Mouse (Mus musculus): ENCODE results near the gene Ptprb. TPM values are rescaled to one million over a fixed set of nuclear protein-coding genes. Genes with fewer than 3 reads are reported as not detected.
A peak's percentile ranks its signal among the peaks of the same experiment; 100 is the strongest.

Ptprb gene
- polyA plus RNA-seq, 1 experiment from 2014 or later: 3.1 TPM

DNA sequence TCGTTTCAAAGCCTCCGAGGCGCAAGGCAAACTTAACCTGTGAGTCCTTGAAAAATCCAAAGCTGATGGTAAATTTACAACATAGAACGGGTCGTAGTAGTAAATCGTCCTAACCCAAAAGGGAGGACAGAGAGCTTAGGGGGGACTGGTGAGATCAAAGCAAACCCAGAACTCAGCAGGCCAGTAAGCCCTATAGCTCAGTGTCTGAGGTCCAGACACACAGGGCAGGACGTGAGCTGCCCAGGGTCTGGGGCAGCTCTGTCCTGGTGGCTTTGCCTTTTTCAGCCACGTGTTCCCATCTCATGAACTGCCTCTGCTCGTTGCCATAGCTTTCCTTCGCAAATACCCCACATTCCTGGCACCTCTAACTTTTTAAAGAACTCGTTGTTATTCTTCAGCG is 122.7 kb downstream of the Ptprb start:
- Histone ChIP-seq H3K9ac (replicated peaks; ENCODE audit: low read depth, low read length) (no peak overlapping the region), H3K27me3 (replicated peaks; ENCODE audit: control insufficient read depth, insufficient read depth, low read length) (no peaks in the 10 kb centered on the region), H3K4me3 (replicated peaks; ENCODE audit: low read length) (no peak overlapping the region), H3K27ac (ENCODE audit: low read length) (no peak overlapping the region), H3K4me1 (replicated peaks; ENCODE audit: control insufficient read depth, insufficient read depth, low read length) (peaks cover 5% of the 10 kb centered on the region; the same call in 1 of the 2 replicates), H3K9me3 (ENCODE audit: control insufficient read depth, low read length) (no peaks in the 10 kb centered on the region), H3K4me2 (ENCODE audit: low read length) (no peak overlapping the region), H3K36me3 (ENCODE audit: control insufficient read depth, insufficient read depth) (no peaks in the 10 kb centered on the region)
- no peak for ATAC-seq
- 53% methylated on average over 12 of the region's 12 CpGs for WGBS

DNA sequence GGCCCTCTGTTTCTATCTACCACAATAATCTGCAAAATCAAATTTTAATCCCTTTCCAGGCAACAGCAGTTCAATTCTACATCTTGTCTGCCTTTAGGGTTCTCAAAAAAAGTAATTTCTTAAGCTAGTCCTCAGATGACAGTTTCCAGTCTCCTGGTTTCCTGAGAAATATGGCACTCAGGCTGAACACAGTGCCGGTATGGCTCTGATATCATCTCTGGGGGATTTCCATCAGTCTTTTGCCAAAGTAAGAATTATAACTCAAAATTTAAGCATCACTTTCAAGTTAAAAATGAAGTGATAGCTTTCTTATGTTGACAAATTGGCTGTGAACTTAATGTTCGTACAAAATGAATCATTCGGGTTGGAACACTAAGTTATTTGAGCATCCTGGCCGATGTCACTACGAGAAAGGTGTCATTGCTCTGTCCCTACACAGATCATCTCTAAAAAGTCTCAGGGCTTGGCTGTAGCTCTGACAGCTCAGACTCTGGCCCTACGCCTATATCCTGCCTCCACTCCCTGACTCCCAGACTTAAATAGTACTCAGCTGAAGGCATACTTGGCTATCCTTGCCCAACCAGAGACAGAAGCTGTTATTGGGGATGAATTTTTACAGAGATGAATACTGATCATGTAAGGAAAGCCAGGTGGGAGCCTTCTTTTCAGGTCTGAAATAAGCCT is 127.6 kb downstream of the Ptprb start:
- ATAC-seq: peak; percentile 53
- Histone ChIP-seq H3K36me3 (ENCODE audit: control insufficient read depth, insufficient read depth) (no peaks in the 10 kb centered on the region), H3K4me2 (ENCODE audit: low read length) (no peak overlapping the region), H3K4me3 (replicated peaks; ENCODE audit: low read length) (no peak overlapping the region), H3K27me3 (replicated peaks; ENCODE audit: control insufficient read depth, insufficient read depth, low read length) (no peaks in the 10 kb centered on the region), H3K27ac (ENCODE audit: low read length) (no peak overlapping the region), H3K4me1 (replicated peaks; ENCODE audit: control insufficient read depth, insufficient read depth, low read length) (peaks cover 7% of the 10 kb centered on the region), H3K9ac (replicated peaks; ENCODE audit: low read depth, low read length) (no peak overlapping the region), H3K9me3 (ENCODE audit: control insufficient read depth, low read length) (no peaks in the 10 kb centered on the region)
- WGBS: 81% methylated on average over 6 of the region's 6 CpGs

DNA sequence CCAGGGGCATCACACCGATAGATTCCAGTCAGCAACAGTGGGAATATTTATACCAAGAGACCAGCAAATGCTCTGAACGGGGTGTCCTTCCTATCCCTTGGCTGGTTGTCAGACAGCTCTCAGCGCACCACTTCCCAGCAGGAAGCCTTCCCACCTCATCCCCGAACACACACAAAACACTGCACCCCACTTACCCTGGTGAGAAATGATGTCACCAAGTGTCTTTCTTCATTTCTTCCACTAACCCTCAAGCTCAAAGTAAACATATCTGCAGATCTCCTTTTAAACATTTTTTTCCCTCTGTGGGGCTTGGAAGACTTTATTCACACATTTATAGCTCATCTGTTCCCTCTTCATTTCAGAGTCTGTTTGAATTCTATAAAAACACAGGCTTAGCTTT is 128.4 kb downstream of the Ptprb start:
- H3K9me3 ChIP-seq (ENCODE audit: control insufficient read depth, low read length): no peaks in the 10 kb centered on the region
- no peaks in the 10 kb centered on the region for H3K27me3 ChIP-seq (replicated peaks; ENCODE audit: control insufficient read depth, insufficient read depth, low read length)
- H3K9ac ChIP-seq (replicated peaks; ENCODE audit: low read depth, low read length): no peak overlapping the region
- 62% methylated on average over 4 of the region's 4 CpGs for WGBS
- H3K4me2 ChIP-seq (ENCODE audit: low read length): no peak overlapping the region
- ATAC-seq: no peak; the same call in 1 of the 2 replicates
- peaks cover 7% of the 10 kb centered on the region for H3K4me1 ChIP-seq (replicated peaks; ENCODE audit: control insufficient read depth, insufficient read depth, low read length)
- peak overlapping the region; percentile 77 for H3K27ac ChIP-seq (ENCODE audit: low read length)
- H3K4me3 ChIP-seq (replicated peaks; ENCODE audit: low read length): no peak overlapping the region
- no peaks in the 10 kb centered on the region for H3K36me3 ChIP-seq (ENCODE audit: control insufficient read depth, insufficient read depth)

DNA sequence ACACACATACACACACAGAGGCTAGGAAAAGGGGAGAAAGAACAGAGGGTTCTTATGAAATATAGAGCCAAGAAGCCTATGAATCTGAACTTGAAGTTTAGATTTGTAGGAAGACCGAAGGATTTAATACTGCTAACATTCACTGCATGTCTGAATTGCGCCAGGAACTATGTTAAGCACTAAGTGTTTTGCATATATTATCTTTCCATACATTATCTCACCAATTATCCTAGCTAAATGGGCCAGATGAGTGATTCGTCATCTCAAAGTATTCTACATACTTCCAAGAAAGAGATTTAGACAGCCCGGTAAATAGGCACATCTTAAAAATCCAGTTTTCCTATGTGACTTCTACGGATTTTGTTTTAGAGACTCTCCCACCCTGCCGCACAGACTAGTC is 129.7 kb downstream of the Ptprb start:
- 84% methylated on average over 6 of the region's 6 CpGs for WGBS
- Histone ChIP-seq H3K27ac (ENCODE audit: low read length) (peak overlapping the region; percentile 58; the same call in 1 of the 2 replicates), H3K9ac (replicated peaks; ENCODE audit: low read depth, low read length) (no peak overlapping the region), H3K4me2 (ENCODE audit: low read length) (no peak overlapping the region), H3K36me3 (ENCODE audit: control insufficient read depth, insufficient read depth) (no peaks in the 10 kb centered on the region), H3K9me3 (ENCODE audit: control insufficient read depth, low read length) (no peaks in the 10 kb centered on the region), H3K4me3 (replicated peaks; ENCODE audit: low read length) (no peak overlapping the region), H3K4me1 (replicated peaks; ENCODE audit: control insufficient read depth, insufficient read depth, low read length) (peaks cover 7% of the 10 kb centered on the region), H3K27me3 (replicated peaks; ENCODE audit: control insufficient read depth, insufficient read depth, low read length) (no peaks in the 10 kb centered on the region)
- ATAC-seq: no peak

DNA sequence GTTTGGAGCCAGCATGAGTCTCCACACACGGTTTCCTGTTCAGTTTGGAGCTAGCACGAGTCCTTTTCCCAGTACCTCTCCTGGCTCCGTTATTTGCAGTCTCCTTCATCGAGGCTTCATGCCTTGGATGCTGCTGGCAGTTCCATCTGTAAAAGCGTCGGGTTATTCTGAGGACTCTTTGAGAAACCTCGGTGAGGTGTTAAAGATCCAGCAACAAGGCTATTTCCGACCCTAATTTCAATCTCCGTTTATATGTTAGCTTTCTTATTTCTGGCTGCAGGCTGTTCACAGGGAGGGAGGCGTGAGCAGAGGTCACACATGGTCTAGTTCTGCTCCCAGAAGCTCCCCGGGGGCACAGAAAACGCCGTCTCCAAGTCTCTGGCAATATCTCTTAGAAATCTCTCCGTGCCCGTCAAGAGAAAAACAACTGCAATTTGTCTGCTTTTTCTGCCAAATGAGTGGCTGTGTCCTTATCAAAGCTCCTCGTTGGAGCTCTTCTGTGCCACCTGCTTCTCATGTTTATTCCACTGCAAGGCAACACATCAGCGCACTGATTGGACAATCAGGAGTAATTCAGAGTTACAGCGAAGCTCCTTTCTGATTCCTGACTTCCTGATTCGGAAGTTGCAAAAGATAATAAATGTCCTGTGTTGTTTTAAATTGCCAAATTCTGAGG is 132.5 kb downstream of the Ptprb start:
- no peaks in the 10 kb centered on the region for H3K36me3 ChIP-seq (ENCODE audit: control insufficient read depth, insufficient read depth)
- no peaks in the 10 kb centered on the region for H3K9me3 ChIP-seq (ENCODE audit: control insufficient read depth, low read length)
- H3K27ac ChIP-seq (ENCODE audit: low read length): peak overlapping the region; percentile 71
- WGBS: 42% methylated on average over 19 of the region's 19 CpGs
- peak overlapping the region; percentile 23; the same call in 1 of the 2 replicates for H3K9ac ChIP-seq (replicated peaks; ENCODE audit: low read depth, low read length)
- H3K4me2 ChIP-seq (ENCODE audit: low read length): peak overlapping the region; percentile 29
- H3K4me3 ChIP-seq (replicated peaks; ENCODE audit: low read length): no peak overlapping the region
- H3K4me1 ChIP-seq (replicated peaks; ENCODE audit: control insufficient read depth, insufficient read depth, low read length): peaks cover 7% of the 10 kb centered on the region
- no peak; the same call in 1 of the 2 replicates for ATAC-seq
- no peaks in the 10 kb centered on the region for H3K27me3 ChIP-seq (replicated peaks; ENCODE audit: control insufficient read depth, insufficient read depth, low read length)

DNA sequence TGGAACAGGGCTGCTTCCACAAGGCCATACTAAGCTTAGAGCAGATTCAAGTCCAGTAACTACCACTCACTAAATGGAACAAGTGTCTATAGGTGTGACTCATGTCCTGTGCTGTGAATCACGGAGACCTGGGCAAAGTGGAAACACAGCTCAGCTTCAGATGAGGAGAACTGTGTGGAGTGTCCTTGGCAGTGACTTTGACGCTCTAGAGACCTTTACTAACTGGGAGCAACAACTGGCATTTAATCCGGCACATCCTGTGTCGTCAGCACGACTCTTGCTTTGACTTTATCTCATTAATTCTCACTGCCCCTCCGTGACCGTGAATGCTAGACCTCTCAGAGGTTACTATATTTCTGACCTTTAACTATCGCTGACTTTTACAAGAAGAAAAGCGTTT is 135.5 kb downstream of the Ptprb start:
- H3K4me2 ChIP-seq (ENCODE audit: low read length): no peak overlapping the region
- 63% methylated on average over 9 of the region's 9 CpGs for WGBS
- no peak overlapping the region for H3K27ac ChIP-seq (ENCODE audit: low read length)
- H3K9me3 ChIP-seq (ENCODE audit: control insufficient read depth, low read length): no peaks in the 10 kb centered on the region
- no peak for ATAC-seq
- peaks cover 7% of the 10 kb centered on the region for H3K4me1 ChIP-seq (replicated peaks; ENCODE audit: control insufficient read depth, insufficient read depth, low read length)
- H3K27me3 ChIP-seq (replicated peaks; ENCODE audit: control insufficient read depth, insufficient read depth, low read length): no peaks in the 10 kb centered on the region
- H3K4me3 ChIP-seq (replicated peaks; ENCODE audit: low read length): no peak overlapping the region
- no peak overlapping the region for H3K9ac ChIP-seq (replicated peaks; ENCODE audit: low read depth, low read length)
- no peaks in the 10 kb centered on the region for H3K36me3 ChIP-seq (ENCODE audit: control insufficient read depth, insufficient read depth)

DNA sequence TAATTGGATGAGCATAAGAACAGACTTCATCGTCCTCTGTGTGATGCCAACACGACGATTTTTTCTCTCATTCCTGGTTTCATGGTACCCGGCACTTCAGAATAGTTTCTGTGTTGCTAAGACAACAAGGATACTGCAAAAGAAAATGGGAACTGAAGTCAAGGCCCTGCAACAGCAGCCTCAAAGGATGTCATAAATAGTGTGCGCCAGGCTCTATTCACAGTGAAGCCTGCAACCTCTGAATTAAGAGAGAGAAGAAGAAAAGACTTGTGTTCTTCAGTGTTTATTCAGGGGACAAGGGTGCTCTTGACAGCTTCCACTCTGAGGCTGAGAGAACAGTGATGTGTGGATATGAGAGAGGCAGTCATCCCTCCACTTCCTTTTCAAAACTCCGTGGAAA is 140.8 kb downstream of the Ptprb start:
- H3K9ac ChIP-seq (replicated peaks; ENCODE audit: low read depth, low read length): no peak overlapping the region
- H3K4me3 ChIP-seq (replicated peaks; ENCODE audit: low read length): no peak overlapping the region
- no peak overlapping the region for H3K27ac ChIP-seq (ENCODE audit: low read length)
- no peaks in the 10 kb centered on the region for H3K4me1 ChIP-seq (replicated peaks; ENCODE audit: control insufficient read depth, insufficient read depth, low read length)
- no peak overlapping the region for H3K4me2 ChIP-seq (ENCODE audit: low read length)
- H3K9me3 ChIP-seq (ENCODE audit: control insufficient read depth, low read length): no peaks in the 10 kb centered on the region
- 21% methylated on average over 6 of the region's 6 CpGs for WGBS
- 0 out of 2 replicates have a peak, but pooled peaks have one; percentile 21 for ATAC-seq
- no peaks in the 10 kb centered on the region for H3K27me3 ChIP-seq (replicated peaks; ENCODE audit: control insufficient read depth, insufficient read depth, low read length)
- no peaks in the 10 kb centered on the region for H3K36me3 ChIP-seq (ENCODE audit: control insufficient read depth, insufficient read depth)

DNA sequence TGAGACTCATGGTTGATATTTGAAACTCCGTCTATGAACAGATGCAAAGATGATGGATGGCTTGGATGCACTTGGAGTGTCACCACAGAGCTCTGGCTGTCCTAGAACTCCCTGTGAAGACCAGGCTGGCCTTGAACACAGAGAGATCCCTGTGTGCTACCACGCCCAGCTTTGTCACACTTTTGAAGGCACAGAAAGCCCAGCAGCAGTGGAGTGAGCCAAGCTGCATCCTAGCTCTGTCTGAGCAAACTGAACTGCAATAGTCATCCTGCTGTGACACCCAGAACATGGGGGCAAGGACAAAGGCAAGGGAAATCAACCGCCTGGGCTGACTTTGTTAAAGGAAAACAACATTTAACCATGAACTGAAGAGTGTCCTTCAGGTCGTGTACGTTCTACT is 141.4 kb downstream of the Ptprb start:
- H3K4me1 ChIP-seq (replicated peaks; ENCODE audit: control insufficient read depth, insufficient read depth, low read length): no peaks in the 10 kb centered on the region
- no peak overlapping the region for H3K27ac ChIP-seq (ENCODE audit: low read length)
- no peak overlapping the region for H3K4me2 ChIP-seq (ENCODE audit: low read length)
- H3K4me3 ChIP-seq (replicated peaks; ENCODE audit: low read length): no peak overlapping the region
- no peaks in the 10 kb centered on the region for H3K27me3 ChIP-seq (replicated peaks; ENCODE audit: control insufficient read depth, insufficient read depth, low read length)
- H3K9ac ChIP-seq (replicated peaks; ENCODE audit: low read depth, low read length): no peak overlapping the region
- H3K36me3 ChIP-seq (ENCODE audit: control insufficient read depth, insufficient read depth): no peaks in the 10 kb centered on the region
- H3K9me3 ChIP-seq (ENCODE audit: control insufficient read depth, low read length): no peaks in the 10 kb centered on the region
- no peak for ATAC-seq
- 84% methylated on average over 3 of the region's 5 CpGs for WGBS

DNA sequence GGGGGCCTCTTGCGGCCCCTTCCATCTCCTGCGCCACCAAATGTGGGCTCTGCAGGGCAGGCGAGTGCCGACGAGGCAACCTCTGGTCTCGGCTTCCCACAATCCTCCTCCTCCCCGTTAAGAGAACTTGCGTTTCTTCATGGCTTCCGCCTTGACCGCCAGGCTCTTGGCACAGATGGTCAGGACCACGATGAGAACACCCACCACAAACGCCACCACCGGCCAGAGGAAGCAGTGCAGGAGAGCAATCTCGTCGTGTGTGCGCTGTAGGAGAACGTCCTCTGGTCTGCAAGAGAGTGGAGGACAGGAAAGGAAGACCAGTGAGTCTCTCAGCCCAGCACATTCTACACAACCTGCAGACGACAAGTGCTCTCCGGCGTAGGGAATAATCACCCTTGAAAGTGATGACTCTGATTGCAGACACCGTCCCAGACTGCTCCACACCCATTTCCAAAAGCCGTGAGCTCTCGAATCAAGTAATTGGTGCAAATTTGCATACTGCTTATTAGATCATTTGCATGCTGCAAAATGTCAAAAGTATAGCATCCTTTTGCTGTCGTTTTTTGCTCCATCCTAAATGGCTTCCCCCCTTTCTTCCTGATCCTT is 142.9 kb downstream of the Ptprb start:
- Histone ChIP-seq H3K27me3 (replicated peaks; ENCODE audit: control insufficient read depth, insufficient read depth, low read length) (no peaks in the 10 kb centered on the region), H3K9me3 (ENCODE audit: control insufficient read depth, low read length) (no peaks in the 10 kb centered on the region), H3K27ac (ENCODE audit: low read length) (no peak overlapping the region), H3K9ac (replicated peaks; ENCODE audit: low read depth, low read length) (no peak overlapping the region), H3K36me3 (ENCODE audit: control insufficient read depth, insufficient read depth) (no peaks in the 10 kb centered on the region), H3K4me2 (ENCODE audit: low read length) (no peak overlapping the region), H3K4me3 (replicated peaks; ENCODE audit: low read length) (no peak overlapping the region), H3K4me1 (replicated peaks; ENCODE audit: control insufficient read depth, insufficient read depth, low read length) (no peaks in the 10 kb centered on the region)
- 64% methylated on average over 24 of the region's 24 CpGs for WGBS
- ATAC-seq: peak; percentile 47; the same call in 1 of the 2 replicates
